Mouse (Mus musculus) myocyte (in vitro differentiated cells): Measurements from ENCODE around the gene Zc3h10.

ENCODE experiments used
- MAX ChIP-seq: IDR thresholded peaks from one replicate; pipeline ENCODE4 v1.6.1; 2011; ENCODE audit warnings: low read depth, mild to moderate bottlenecking, control low read depth
- POLR2A ChIP-seq: IDR thresholded peaks from one replicate; pipeline ENCODE4 v1.6.1; 2011; ENCODE audit warnings: low read depth, mild to moderate bottlenecking, control low read depth, moderate library complexity; ENCODE audit not compliant: insufficient read length
- USF1 ChIP-seq: IDR thresholded peaks from one replicate; pipeline ENCODE4 v1.6.1; 2011; ENCODE audit warnings: low read depth, mild to moderate bottlenecking, control low read depth, moderate library complexity

GRCm38 (mm10) chr10:128578330-128578729 is 30.8 kb upstream of the Zc3h10 start:
- TF ChIP-seq POLR2A = no peak
- TF ChIP-seq USF1 = no peak
- TF ChIP-seq MAX = no peak
